Mouse (Mus musculus) lung, postnatal 10 days (tissue): ENCODE data around the gene Slc22a5.
A peak's percentile ranks its signal among the peaks of the same experiment; 100 is the strongest.

Source experiments
- DNase-seq: peaks from one replicate; pipeline ENCODE4 v3.0.0; 2021

Gene Slc22a5

DNA sequence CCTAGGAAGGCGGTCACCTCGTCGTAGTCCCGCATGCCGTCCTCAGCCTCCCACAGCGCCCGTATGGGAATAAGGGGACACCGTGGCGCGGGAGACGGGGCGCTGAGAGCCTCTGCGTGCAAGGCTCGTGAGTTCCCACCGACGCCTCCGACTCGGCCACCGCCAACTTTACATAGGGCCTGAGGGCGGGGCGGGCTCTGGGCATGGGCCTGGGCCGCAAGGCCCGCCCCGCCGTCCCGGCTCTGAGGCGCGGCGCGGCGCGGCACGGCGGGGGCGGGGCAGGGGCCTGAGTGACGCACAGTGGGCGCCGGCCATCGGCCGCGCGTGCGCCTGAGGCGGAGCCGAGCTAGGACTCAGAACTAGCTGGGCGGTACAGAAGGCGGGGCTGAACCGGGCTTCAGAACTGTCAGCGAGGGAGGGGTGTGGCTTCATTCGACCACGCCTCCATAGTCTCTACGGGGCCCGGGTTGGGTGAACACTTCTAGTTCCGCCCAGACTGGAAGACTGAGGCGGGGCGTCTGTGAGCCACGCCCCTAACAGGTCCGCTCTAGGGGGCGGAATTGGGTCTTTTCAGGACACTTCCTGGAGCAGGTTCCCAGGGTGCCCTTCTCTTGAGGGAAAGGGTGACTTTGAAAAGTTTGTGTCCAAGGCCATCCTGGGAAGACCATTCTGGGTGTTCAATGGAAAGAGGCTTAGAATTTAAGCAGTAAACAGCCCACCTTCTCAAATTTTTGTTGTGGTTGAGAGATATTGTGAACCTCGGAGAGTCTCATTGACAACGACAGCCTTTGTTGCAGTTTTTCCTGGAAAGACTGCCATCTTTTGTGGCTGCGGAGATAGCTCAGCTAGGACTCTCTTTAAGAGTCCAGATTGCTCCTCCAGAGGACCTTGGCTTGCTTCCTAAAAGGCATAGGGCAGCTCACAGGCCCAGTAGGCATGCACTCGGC is at the start of gene Slc22a5:
Gene Slc22a5, minus strand, starts transcription at position 156 of the 947 bp plus-strand sequence.
- peak; percentile 100 for DNase-seq

- DNase-seq: peak; percentile 8
Measured at GRCm38 (mm10) chr11:53931944-53932318, 40.5 kb upstream of the Slc22a5 start.

- peak; percentile 73 for DNase-seq
Measured at GRCm38 (mm10) chr11:53931091-53931943, 39.9 kb upstream of the Slc22a5 start.

- DNase-seq: no peak
Measured at GRCm38 (mm10) chr11:53929741-53930140, 38.3 kb upstream of the Slc22a5 start.

GRCm38 (mm10) chr11:53928585-53928984 is 37.1 kb upstream of the Slc22a5 start:
- DNase-seq: no peak

GRCm38 (mm10) chr11:53926303-53926702 is 34.8 kb upstream of the Slc22a5 start:
- DNase-seq: no peak

GRCm38 (mm10) chr11:53918851-53919250 is 27.4 kb upstream of the Slc22a5 start:
- no peak for DNase-seq

GRCm38 (mm10) chr11:53911011-53911410 is 19.6 kb upstream of the Slc22a5 start:
- DNase-seq: no peak

- no peak for DNase-seq
Measured at GRCm38 (mm10) chr11:53908686-53909085, 17.2 kb upstream of the Slc22a5 start.

GRCm38 (mm10) chr11:53904534-53904925 is 13.1 kb upstream of the Slc22a5 start:
- no peak for DNase-seq

DNA sequence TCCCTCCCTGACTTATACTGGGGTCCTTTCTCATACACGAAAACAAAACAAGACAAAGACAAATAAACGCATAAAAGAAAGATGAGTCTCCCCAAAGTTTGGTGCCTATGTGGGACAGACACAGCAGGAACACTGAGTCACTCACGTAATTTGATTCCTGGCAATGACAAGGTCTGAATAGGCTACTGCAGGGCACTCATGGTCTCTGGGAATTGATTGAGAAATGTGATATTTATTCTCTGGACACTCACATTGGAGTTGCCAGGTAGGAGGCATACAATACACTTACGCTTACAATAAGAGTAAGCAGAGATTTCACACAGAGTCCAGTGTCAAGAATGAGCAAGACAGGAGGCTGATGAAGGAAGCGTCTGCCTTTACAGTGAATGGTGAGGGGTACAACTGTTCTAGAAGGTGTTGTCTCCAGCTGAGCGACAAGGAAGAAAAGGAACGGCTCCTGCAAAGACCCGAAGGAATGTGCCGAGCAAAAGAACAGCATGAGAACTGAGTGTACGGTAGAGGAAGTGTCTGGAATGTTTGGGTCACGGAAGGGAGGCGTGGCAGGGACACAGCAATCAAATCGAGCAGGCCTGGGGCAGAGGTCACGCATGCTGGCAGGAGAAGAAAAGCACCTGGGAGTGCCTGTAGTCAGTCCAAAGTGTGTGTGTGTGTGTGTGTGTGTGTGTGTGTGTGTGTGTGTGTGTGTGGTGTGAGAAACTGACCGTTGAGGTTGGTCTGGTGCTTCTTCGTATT is 12.5 kb upstream of the Slc22a5 start:
- DNase-seq: peak; percentile 88

- DNase-seq: no peak
Measured at GRCm38 (mm10) chr11:53902741-53903140, 11.3 kb upstream of the Slc22a5 start.

DNA sequence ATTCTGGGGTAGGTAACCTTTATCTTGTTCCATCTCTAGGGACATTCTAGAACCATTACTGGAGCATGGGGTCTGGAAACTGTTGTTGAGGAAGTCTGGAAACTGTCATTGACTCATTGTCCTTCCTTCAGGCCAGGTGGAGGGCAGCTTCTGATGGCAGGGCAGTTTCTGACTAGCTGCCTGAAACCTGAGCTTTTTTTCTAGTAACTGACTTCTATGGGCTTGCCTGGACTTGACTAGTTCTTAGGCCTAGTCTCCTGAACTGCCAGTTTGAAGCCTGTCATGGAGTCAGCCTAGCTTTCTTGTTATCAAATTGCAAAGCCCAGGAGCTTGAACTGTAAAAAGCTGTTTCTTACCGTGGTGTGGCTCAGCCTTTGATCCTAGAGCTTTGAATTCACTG is 9.5 kb upstream of the Slc22a5 start:
- DNase-seq: no peak

DNA sequence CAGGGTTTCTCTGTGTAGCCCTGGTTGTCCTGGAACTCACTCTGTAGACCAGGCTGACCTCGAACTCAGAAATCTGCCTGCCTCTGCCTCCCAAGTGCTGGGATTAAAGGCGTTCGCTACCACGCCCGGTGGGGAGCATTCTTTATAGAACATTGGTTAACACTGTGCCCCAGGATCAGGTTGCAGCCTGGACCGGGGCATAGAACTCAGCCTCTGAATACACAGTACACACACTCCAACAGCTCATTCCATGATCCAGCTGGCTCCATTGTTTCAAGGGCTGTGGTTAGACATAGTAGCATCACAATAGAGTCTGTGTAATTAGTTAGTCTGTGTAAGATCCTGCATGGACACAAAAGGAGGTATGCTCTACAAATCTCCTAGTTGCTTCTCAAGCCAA is 8.5 kb upstream of the Slc22a5 start:
- DNase-seq: no peak

GRCm38 (mm10) chr11:53899004-53899403 is 7.5 kb upstream of the Slc22a5 start:
- no peak for DNase-seq

GRCm38 (mm10) chr11:53896935-53897334 is 5.5 kb upstream of the Slc22a5 start:
- DNase-seq: no peak

DNA sequence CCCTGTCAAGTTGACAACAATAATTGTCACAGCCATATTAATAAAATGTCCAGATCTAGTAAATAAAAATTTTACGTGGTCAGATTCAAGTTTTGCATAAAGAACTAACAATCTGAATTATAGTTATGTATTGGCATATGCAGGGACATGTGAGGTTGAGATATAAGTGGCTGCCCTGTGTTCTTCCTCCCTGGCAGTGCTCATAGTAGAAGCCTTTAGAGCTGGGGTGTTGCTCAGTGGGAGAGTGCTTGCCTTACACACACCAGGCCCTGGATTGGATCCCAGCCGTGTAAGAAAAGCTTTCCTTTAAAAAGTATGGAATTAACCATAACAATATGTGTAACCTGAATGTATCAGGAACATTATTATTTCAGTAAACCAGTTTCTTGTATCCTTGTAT is 2.0 kb upstream of the Slc22a5 start:
- no peak for DNase-seq

- peak; percentile 44 for DNase-seq
Measured at GRCm38 (mm10) chr11:53892716-53893416, 1.4 kb upstream of the Slc22a5 start.

DNA sequence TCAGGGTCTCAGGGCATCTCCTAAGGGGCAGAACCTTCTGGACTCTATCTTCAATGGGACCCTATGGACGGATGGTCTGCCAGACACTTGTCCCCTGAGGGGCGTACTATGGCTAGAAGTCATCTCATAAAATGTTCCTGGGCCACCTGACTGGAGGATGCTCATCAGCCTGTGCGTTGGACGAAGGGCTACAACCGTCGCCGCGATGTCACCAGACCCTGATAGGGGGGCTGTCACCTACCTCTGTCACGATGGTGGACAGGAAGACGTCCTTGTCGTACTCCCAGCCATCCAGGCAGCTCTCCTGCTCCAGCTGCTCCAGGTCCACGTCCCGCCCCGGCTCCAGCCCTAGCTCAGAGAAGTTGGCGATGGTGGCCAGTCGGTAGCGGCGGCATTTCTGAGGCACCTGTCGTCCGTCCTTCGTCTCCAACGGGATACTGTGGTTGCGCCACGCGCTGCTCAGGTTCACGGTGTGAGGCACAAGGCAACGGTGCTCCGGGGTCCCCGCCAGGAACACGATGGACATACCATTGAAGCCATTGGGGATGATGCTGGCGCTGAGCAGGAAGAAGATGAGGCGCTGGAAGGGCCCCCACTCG is 455 bp downstream of the Slc22a5 start:
- no peak for DNase-seq

GRCm38 (mm10) chr11:53890225-53890624 is 1.2 kb downstream of the Slc22a5 start:
- no peak for DNase-seq

GRCm38 (mm10) chr11:53889091-53889645 is 2.3 kb downstream of the Slc22a5 start:
- no peak for DNase-seq

GRCm38 (mm10) chr11:53888242-53888641 is 3.2 kb downstream of the Slc22a5 start:
- no peak for DNase-seq
